Mouse (Mus musculus) heart, embryonic 11.5 days (tissue): ENCODE measurements around the gene Zfp385b. TPM values are rescaled to one million over a fixed set of nuclear protein-coding genes. Genes with fewer than 3 reads are reported as not detected.

ENCODE experiments used
- ATAC-seq: fragments of 200-750 bp; cut with Nextera tagmentation; replicated peaks from 2 replicates; pipeline ENCODE4 v1.8.0; 2017; ENCODE audit warnings: moderate library complexity; ENCODE audit not compliant: insufficient number of reproducible peaks, low FRiP score, low TSS enrichment
- H3K27ac ChIP-seq: fragments of 300-500 bp; sonication (generic); 2 replicates; pipeline ENCODE4 v1.5.1; 2014; ENCODE audit warnings: mild to moderate bottlenecking, low read depth, low read length
- H3K27me3 ChIP-seq: fragments of 300-500 bp; sonication (generic); 2 replicates; pipeline ENCODE4 v1.6.1; 2014; ENCODE audit warnings: mild to moderate bottlenecking, low read length, mixed read lengths; ENCODE audit not compliant: control insufficient read depth, insufficient read depth
- H3K36me3 ChIP-seq: fragments of 300-500 bp; sonication (generic); 2 replicates; pipeline ENCODE4 v1.6.1; 2014; ENCODE audit warnings: mild to moderate bottlenecking, low read length, moderate library complexity, mixed read lengths; ENCODE audit not compliant: control insufficient read depth, insufficient read depth
- H3K4me1 ChIP-seq: fragments of 300-500 bp; sonication (generic); 2 replicates; pipeline ENCODE4 v1.6.1; 2014; ENCODE audit warnings: low read length; ENCODE audit not compliant: control insufficient read depth, insufficient read depth
- H3K4me2 ChIP-seq: fragments of 300-500 bp; sonication (generic); 2 replicates; pipeline ENCODE4 v1.6.1; 2014; ENCODE audit warnings: mild to moderate bottlenecking, moderate library complexity
- H3K4me3 ChIP-seq: fragments of 300-500 bp; sonication (generic); 2 replicates; pipeline ENCODE4 v1.5.1; 2014; ENCODE audit warnings: low read depth, low read length
- H3K9ac ChIP-seq: fragments of 300-500 bp; sonication (generic); 2 replicates; pipeline ENCODE4 v1.6.1; 2014; ENCODE audit warnings: mild to moderate bottlenecking, low read depth, low read length, moderate library complexity
- H3K9me3 ChIP-seq: fragments of 300-500 bp; sonication (generic); replicated peaks from 2 replicates; pipeline ENCODE4 v1.6.1; 2016; ENCODE audit warnings: low read length; ENCODE audit not compliant: control insufficient read depth
- WGBS: fragments of 180-500 bp; shearing (Covaris S2); extraction: QIAGEN DNeasy Blood & Tissue Kit; methylation state at CpG from one replicate; pipeline ENCODE4 v1.1.7; 2014; ENCODE audit not compliant: insufficient replicate concordance; 5-methylcytosine and 5-hydroxymethylcytosine counted together
- polyA plus RNA-seq: library from polyadenylated mRNA; unstranded; fragments of >200 nt; fragmentation: Nextera tagmentation; extraction: Ambion mirVana; gene quantifications from 2 replicates; pipeline ENCODE4 v1.2.1, GENCODE M21; 2014

Zfp385b gene
- polyA plus RNA-seq, 1 experiment from 2014 or later: 3.8 TPM

DNA sequence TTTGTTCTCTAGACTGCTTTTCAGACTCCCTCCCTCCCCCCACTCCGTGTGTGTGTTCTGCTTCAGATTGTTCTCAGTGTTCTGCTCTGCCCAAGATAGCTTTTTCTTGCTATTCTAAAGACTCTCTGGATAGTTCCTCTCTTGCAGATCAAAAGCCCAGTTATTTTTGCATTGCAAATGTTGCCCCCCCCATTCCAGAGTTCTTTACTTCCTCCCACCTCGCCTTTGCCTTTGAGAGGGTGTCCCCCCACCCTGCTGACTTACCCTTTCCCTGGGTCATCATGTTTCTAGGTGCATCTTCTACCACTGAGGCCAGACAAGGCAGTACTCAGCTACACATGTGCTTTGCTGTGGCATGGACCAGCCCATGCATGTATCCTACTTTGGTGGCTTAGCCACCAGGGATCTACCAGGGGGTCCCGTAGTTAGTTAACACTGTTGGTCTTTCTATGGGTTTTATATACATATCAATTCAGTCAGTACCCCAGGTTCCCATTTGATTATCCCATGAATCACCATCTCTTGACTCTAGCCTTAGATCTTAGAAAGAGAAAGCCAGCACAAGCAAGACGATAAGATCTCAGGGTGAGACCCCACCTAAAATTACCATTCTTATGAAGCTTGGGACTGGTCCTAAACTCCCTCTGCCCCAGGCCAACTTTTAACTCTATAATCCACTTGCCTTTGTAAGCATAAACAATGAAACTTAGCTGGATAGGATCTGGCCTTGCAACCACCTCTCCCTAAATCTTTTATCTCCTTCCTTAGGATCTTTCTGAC lies 232.7 kb downstream of the Zfp385b start:
- no peak for ATAC-seq
- 74% methylated on average over 4 of the region's 4 CpGs for WGBS
- H3K9me3 ChIP-seq: no peaks in the 10 kb centered on the region; the same call in 1 of the 2 replicates
- no peak overlapping the region for H3K27ac ChIP-seq
- H3K4me3 ChIP-seq: no peak overlapping the region
- no peak overlapping the region for H3K9ac ChIP-seq
- H3K4me1 ChIP-seq: peaks cover 2% of the 10 kb centered on the region; the same call in 1 of the 2 replicates
- no peaks in the 10 kb centered on the region for H3K27me3 ChIP-seq
- no peaks in the 10 kb centered on the region for H3K36me3 ChIP-seq
- no peak overlapping the region for H3K4me2 ChIP-seq

DNA sequence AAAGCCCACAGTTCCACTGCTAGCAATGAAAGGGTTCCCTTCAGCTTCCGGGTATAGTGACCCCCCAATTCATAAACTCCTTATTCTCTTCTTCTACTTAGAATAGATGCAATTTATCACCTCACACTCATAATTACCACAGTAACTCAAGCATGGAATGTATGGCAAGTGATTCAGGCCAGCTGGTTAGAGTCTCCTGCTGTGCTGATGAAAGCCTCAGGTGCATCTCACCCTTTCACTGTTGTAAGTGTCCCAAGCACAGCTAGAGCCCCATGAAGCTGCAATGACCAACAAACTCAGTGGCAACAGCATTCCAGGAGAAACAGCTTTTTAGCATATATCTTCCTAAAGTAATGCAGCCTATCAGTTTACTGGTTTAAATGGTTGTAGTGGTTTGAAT lies 235.9 kb downstream of the Zfp385b start:
- Histone ChIP-seq H3K9me3 (no peaks in the 10 kb centered on the region; the same call in 1 of the 2 replicates), H3K9ac (no peak overlapping the region), H3K4me3 (no peak overlapping the region), H3K4me2 (no peak overlapping the region), H3K27ac (no peak overlapping the region), H3K4me1 (no peaks in the 10 kb centered on the region), H3K27me3 (no peaks in the 10 kb centered on the region), H3K36me3 (no peaks in the 10 kb centered on the region)
- ATAC-seq: no peak
- 76% methylated on average over 1 of the region's 1 CpGs for WGBS

DNA sequence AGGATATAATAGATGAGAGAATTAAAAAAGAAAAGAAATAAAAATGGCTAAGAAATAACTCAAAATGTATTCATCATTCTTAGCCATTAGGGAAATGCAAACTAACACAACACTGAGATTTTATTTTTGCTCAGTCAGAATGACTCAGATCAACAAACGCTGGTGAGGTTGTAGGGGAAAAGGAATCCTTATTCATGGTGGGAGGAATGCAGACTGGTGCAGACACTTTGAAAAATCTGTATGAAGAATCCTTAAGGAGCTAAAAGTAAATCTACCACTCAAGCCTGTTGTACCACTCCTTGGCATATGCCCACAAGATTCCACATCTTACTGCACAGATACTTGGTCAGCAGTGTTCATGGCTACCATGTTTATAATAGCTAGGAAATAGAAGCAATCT lies 242.9 kb downstream of the Zfp385b start:
- ATAC-seq: no peak
- 70% methylated on average over 1 of the region's 1 CpGs for WGBS
- no peaks in the 10 kb centered on the region for H3K4me1 ChIP-seq

DNA sequence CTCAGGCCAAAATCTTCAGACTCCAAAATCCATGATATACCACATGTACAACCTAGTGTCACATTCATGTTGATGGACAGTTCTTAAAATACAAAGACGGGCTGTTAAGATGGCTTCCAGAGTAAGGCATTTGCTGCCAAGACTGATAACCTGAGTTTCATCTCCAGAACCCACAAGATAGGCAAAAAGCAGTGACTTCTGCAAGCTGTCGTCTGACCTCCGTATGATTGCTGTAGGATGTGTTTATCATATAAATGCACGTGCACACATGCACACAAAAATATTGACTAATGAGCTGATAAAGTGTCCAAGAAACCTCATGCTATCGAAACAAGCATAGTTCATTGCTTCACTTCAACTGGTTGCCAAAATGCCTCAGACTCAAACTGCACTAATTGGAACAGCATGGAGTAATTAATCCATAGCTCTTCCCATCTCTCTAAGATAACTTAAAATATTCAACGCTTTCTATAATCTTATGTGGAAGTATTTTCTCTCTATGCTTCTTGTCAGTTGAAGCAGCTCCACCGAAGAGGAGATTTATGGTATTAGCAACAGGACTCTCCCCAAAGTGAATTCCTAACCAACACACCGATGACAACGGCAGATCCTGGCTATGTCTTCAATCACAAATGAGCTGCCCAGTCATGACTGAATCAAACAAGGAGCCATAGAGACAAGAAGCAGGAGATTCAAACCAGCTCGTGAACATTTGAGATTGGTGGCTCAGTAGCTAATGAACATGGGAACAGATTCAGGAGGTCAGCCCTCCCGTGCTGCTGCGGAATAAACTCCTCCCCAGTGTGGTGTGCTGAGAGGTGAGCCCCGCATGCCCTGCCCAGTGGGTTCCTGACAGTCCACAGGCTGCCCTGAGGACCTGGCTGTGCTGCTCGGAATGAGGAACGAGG lies 251.7 kb downstream of the Zfp385b start:
- Histone ChIP-seq H3K4me1 (no peaks in the 10 kb centered on the region), H3K36me3 (no peaks in the 10 kb centered on the region), H3K27ac (no peak overlapping the region), H3K9me3 (no peaks in the 10 kb centered on the region), H3K4me3 (no peak overlapping the region), H3K4me2 (no peak overlapping the region), H3K9ac (no peak overlapping the region), H3K27me3 (no peaks in the 10 kb centered on the region)
- WGBS: 70% methylated on average over 15 of the region's 15 CpGs
- ATAC-seq: no peak

More for the DNA sequence above, 242.9 kb downstream of the Zfp385b start:
- Histone ChIP-seq H3K9me3 (no peaks in the 10 kb centered on the region), H3K27me3 (no peaks in the 10 kb centered on the region), H3K36me3 (no peaks in the 10 kb centered on the region), H3K4me3 (no peak overlapping the region), H3K27ac (no peak overlapping the region), H3K9ac (no peak overlapping the region), H3K4me2 (no peak overlapping the region)

DNA sequence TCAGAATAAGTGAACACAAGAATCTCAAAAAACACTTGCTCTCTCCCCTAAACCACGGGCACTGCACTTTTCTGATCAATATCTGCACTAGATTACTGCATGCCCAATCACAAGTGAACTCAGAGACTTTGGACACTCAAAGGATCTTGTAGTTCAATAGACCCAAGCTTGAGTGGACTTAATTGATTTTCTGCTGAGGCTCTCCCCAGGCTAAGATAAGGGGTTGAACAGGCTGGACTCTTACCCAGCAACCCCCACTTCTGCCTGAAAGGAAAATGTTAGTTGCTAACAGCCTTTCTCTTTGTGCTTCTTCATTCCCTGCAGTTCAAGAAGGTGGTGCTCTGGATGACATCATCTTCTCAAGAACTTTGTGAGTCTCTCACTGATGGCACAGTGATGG lies 255.7 kb downstream of the Zfp385b start:
- 46% methylated on average over 1 of the region's 1 CpGs for WGBS
- H3K4me3 ChIP-seq: no peak overlapping the region
- ATAC-seq: no peak
- no peaks in the 10 kb centered on the region for H3K4me1 ChIP-seq
- H3K4me2 ChIP-seq: no peak overlapping the region
- no peak overlapping the region for H3K9ac ChIP-seq
- H3K27me3 ChIP-seq: no peaks in the 10 kb centered on the region
- H3K27ac ChIP-seq: no peak overlapping the region
- no peaks in the 10 kb centered on the region for H3K36me3 ChIP-seq
- no peaks in the 10 kb centered on the region for H3K9me3 ChIP-seq

DNA sequence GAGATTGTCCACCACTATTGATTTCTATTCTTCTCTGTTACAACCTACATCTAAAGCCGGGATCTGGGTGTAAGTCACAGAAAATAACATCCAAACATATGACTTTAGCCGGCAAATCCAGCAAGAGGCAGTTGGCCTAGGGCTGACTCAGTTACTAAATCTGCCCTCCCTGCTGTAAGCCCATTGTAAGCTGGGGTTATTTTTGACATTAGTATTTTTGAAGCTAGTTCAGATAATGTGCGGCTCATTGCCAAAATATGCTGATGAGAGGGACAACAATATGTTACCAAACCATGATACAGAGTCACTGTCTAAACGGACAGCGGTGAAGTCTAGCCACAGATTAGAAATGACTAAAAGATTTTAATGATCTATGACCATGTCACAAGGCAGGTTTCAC lies 257.5 kb downstream of the Zfp385b start:
- Histone ChIP-seq H3K4me3 (no peak overlapping the region), H3K27ac (no peak overlapping the region), H3K36me3 (no peaks in the 10 kb centered on the region), H3K9me3 (no peaks in the 10 kb centered on the region), H3K27me3 (no peaks in the 10 kb centered on the region), H3K4me1 (no peaks in the 10 kb centered on the region), H3K4me2 (no peak overlapping the region), H3K9ac (no peak overlapping the region)
- no peak for ATAC-seq
- 92% methylated on average over 5 of the region's 5 CpGs for WGBS

DNA sequence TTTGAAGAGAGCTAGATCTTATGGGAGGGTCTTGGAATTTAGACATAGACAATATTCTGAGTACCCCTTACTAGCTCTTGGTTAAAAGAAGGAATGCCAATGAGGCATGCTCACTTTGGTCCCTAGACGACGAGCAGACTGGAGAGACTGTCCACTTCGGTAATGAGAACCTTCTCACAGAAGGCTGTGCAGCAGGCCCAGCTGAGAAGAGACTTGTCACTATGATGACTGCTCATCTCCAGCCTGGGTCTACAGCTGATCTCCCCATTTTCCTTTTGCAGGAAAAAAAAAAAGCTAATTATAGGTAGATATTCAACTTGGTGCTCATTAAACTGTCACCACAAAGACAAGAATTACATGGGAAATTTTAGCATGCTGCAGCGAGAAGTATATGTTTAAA lies 262.5 kb downstream of the Zfp385b start:
- 83% methylated on average over 4 of the region's 4 CpGs for WGBS
- Histone ChIP-seq H3K9ac (no peak overlapping the region), H3K4me2 (no peak overlapping the region), H3K36me3 (no peaks in the 10 kb centered on the region), H3K27ac (no peak overlapping the region), H3K4me1 (no peaks in the 10 kb centered on the region), H3K27me3 (no peaks in the 10 kb centered on the region), H3K9me3 (no peaks in the 10 kb centered on the region), H3K4me3 (no peak overlapping the region)
- ATAC-seq: no peak

DNA sequence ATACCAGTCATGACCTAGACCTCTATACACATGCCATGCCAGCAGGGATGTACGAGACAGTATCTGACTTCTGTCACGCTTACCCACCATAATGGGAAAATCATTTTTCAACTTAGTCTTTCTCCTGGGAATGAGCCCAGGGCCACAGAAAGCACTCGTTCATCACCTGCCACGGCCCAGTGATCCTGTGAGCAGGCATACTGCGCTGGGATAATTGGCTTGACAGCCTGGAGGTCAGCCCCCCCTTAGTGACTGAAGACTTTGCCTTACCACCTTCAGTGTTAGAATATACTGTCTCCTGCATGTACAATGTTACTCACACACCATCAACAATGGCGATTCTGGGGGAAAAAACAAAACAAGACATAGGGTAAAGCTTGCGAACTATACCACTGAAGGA lies 263.5 kb downstream of the Zfp385b start:
- Histone ChIP-seq H3K4me1 (no peaks in the 10 kb centered on the region), H3K36me3 (no peaks in the 10 kb centered on the region), H3K4me3 (no peak overlapping the region), H3K27me3 (no peaks in the 10 kb centered on the region), H3K9me3 (no peaks in the 10 kb centered on the region), H3K9ac (no peak overlapping the region), H3K27ac (no peak overlapping the region), H3K4me2 (no peak overlapping the region)
- WGBS: 80% methylated on average over 7 of the region's 7 CpGs
- ATAC-seq: no peak
